8 mouse cellular contexts compared by ENCODE assay signal in genomic region chr19:20492491-20492890, GRCm38 (mm10). TPM values are rescaled to one million over a fixed set of nuclear protein-coding genes. Genes with fewer than 3 reads are reported as not detected.
DNase-seq lines count a peak whose midpoint lies in the region; ATAC-seq and TF ChIP-seq lines count a peak whose summit lies in the region.

Aldh1a1 (plus strand) TSS chr19:20492715.

- H3K4me1 ChIP-seq in embryonic facial prominence, embryonic 14.5 days (ENCODE audit: control insufficient read depth, insufficient read depth, low read length), result no peaks in the 10 kb centered on the region
- H3K4me1 ChIP-seq in intestine, embryonic 14.5 days (replicated peaks; ENCODE audit: control insufficient read depth, insufficient read depth, low read length), result no peaks in the 10 kb centered on the region
- no peaks in the 10 kb centered on the region for H3K4me1 ChIP-seq in limb, embryonic 10.5 days

- no peak for TF ChIP-seq CTCF in left cerebral cortex, adult 2 months (IDR thresholded peaks at IDR 0.05)

- intact Hi-C loops in left cerebral cortex, adult 2 months (cut with DNase I), result no loop called here

- H3K27me3 ChIP-seq in embryonic facial prominence, embryonic 14.5 days (replicated peaks; ENCODE audit: control insufficient read depth, insufficient read depth, low read length), result no peaks in the 10 kb centered on the region
- no peaks in the 10 kb centered on the region for H3K27me3 ChIP-seq in intestine, embryonic 14.5 days (replicated peaks; ENCODE audit: control insufficient read depth, insufficient read depth, low read length)
- H3K27me3 ChIP-seq in limb, embryonic 10.5 days (ENCODE audit: low read depth, poor library complexity, severe bottlenecking), result no peaks in the 10 kb centered on the region

- no peak for ATAC-seq in embryonic facial prominence, embryonic 14.5 days (ENCODE audit: low read depth)
- no peak for ATAC-seq in intestine, embryonic 14.5 days (replicated peaks; ENCODE audit: low FRiP score, low TSS enrichment, low read depth)
- ATAC-seq in neutrophil, adult 5-6 weeks (ENCODE audit: extremely low read depth, insufficient number of reproducible peaks, low FRiP score, poor library complexity, severe bottlenecking), result no peak

- no peaks in the 10 kb centered on the region for H3K36me3 ChIP-seq in embryonic facial prominence, embryonic 14.5 days (ENCODE audit: control insufficient read depth, insufficient read depth, low read length)
- H3K36me3 ChIP-seq in intestine, embryonic 14.5 days (ENCODE audit: control insufficient read depth, insufficient read depth, low read length), result no peaks in the 10 kb centered on the region
- H3K36me3 ChIP-seq in limb, embryonic 10.5 days, result no peaks in the 10 kb centered on the region

- no peak within 1 kb of the TSS for H3K9ac ChIP-seq in embryonic facial prominence, embryonic 14.5 days (ENCODE audit: low read depth, low read length)
- H3K9ac ChIP-seq in intestine, embryonic 14.5 days (ENCODE audit: low read length), result no peak within 1 kb of the TSS

- no peaks in the 10 kb centered on the region for H3K9me3 ChIP-seq in embryonic facial prominence, embryonic 14.5 days (ENCODE audit: control insufficient read depth, low read length)
- H3K9me3 ChIP-seq in intestine, embryonic 14.5 days (ENCODE audit: control insufficient read depth, low read length), result no peaks in the 10 kb centered on the region
- H3K9me3 ChIP-seq in limb, embryonic 10.5 days (replicated peaks), result no peaks in the 10 kb centered on the region

- no peak within 1 kb of the TSS for H3K4me3 ChIP-seq in left cerebral cortex, adult 2 months
- no peak within 1 kb of the TSS for H3K4me3 ChIP-seq in embryonic facial prominence, embryonic 14.5 days (ENCODE audit: low read depth, low read length)
- H3K4me3 ChIP-seq in intestine, embryonic 14.5 days (ENCODE audit: low read depth, low read length), result no peak within 1 kb of the TSS
- H3K4me3 ChIP-seq in limb, embryonic 10.5 days, result no peak within 1 kb of the TSS

- no peak within 1 kb of the TSS for H3K4me2 ChIP-seq in embryonic facial prominence, embryonic 14.5 days (ENCODE audit: low read depth, low read length)
- no peak within 1 kb of the TSS for H3K4me2 ChIP-seq in intestine, embryonic 14.5 days (ENCODE audit: low read length)

- 75% methylated on average over 2 of the region's 2 CpGs for WGBS in embryonic facial prominence, embryonic 14.5 days
- WGBS in intestine, embryonic 14.5 days, result 76% methylated on average over 2 of the region's 2 CpGs
- WGBS in limb, embryonic 10.5 days, result 79% methylated on average over 2 of the region's 2 CpGs

- DNase-seq in left cerebral cortex, adult 2 months (ENCODE audit: extremely low spot score in 1 of 2, low spot score in 2 of 2), result no peak
- DNase-seq in left cerebral cortex, adult 9 months (ENCODE audit: low spot score in 2 of 2), result no peak
- no peak for DNase-seq in embryonic facial prominence, embryonic 14.5 days (ENCODE audit: low spot score)
- DNase-seq in intestine, embryonic 14.5 days (ENCODE audit: low spot score), result no peak
- no peak for DNase-seq in kidney, adult 8-10 months
- no peak for DNase-seq in thymus, postnatal 25 days
- DNase-seq in limb, embryonic 10.5 days (ENCODE audit: low spot score), result no peak

- H3K27ac ChIP-seq in left cerebral cortex, adult 2 months, result peak within 1 kb of the TSS; percentile 40; the same call in 1 of the 2 replicates
- H3K27ac ChIP-seq in embryonic facial prominence, embryonic 14.5 days (replicated peaks; ENCODE audit: low read depth, low read length), result no peak within 1 kb of the TSS
- H3K27ac ChIP-seq in intestine, embryonic 14.5 days (ENCODE audit: low read depth), result no peak within 1 kb of the TSS
- no peak within 1 kb of the TSS for H3K27ac ChIP-seq in limb, embryonic 10.5 days

RNA-seq across cellular contexts. Expression of gene Aldh1a1, which starts in this region (rescaled TPM):
- total RNA-seq in left cerebral cortex, adult 2 months (2021), result 10 to 100 TPM; 45.5 to 48.5 TPM
- 7.7 and 11.1 TPM in 2 replicates for polyA plus RNA-seq in embryonic facial prominence, embryonic 14.5 days (2014; fragmentation: Nextera tagmentation; extraction: Ambion mirVana)
- polyA plus RNA-seq in intestine, embryonic 14.5 days (2014; fragmentation: Nextera tagmentation; extraction: Ambion mirVana), result 106 and 127 TPM in 2 replicates
- 16.2 and 20.7 TPM in 2 replicates for total RNA-seq in neutrophil, adult 5-6 weeks (2017)
- 0.20 and 0.23 TPM in 2 replicates for polyA plus RNA-seq in limb, embryonic 10.5 days (2016; fragmentation: Nextera tagmentation; extraction: Ambion mirVana)
